Mouse (Mus musculus) lung, postnatal 4 days (tissue): ENCODE measurements around the gene Map3k5.

Experiments used
- DNase-seq, 2 experiments: peaks; one replicate each; pipeline ENCODE4 v3.0.0; 2021

Map3k5 gene

GRCm38 (mm10) chr10:20010018-20010417 lies 75.7 kb downstream of the Map3k5 start:
- no peak for DNase-seq

- no peak for DNase-seq
These were observed 84.1 kb downstream of the Map3k5 start for GRCm38 (mm10) chr10:20018406-20018805.

- DNase-seq, result no peak
These were observed 84.5 kb downstream of the Map3k5 start for GRCm38 (mm10) chr10:20018806-20019205.

GRCm38 (mm10) chr10:20021256-20021655 lies 87.0 kb downstream of the Map3k5 start:
- DNase-seq, result no peak

GRCm38 (mm10) chr10:20021670-20022468 lies 87.6 kb downstream of the Map3k5 start:
- no peak for DNase-seq

- no peak for DNase-seq
These were observed 88.5 kb downstream of the Map3k5 start for GRCm38 (mm10) chr10:20022608-20023340.

GRCm38 (mm10) chr10:20023524-20023923 lies 89.3 kb downstream of the Map3k5 start:
- DNase-seq, result no peak

- no peak for DNase-seq
These were observed 90.6 kb downstream of the Map3k5 start for GRCm38 (mm10) chr10:20024891-20025290.

GRCm38 (mm10) chr10:20025781-20026520 lies 91.7 kb downstream of the Map3k5 start:
- no peak for DNase-seq

GRCm38 (mm10) chr10:20030703-20031102 lies 96.4 kb downstream of the Map3k5 start:
- no peak for DNase-seq

GRCm38 (mm10) chr10:20031936-20032335 lies 97.7 kb downstream of the Map3k5 start:
- DNase-seq, result peak; percentile 52 to 69

- DNase-seq, result no peak
These were observed 102.1 kb downstream of the Map3k5 start for GRCm38 (mm10) chr10:20036375-20036774.

- no peak for DNase-seq
These were observed 102.6 kb downstream of the Map3k5 start for GRCm38 (mm10) chr10:20036846-20037245.

- no peak for DNase-seq
These were observed 105.3 kb downstream of the Map3k5 start for GRCm38 (mm10) chr10:20039531-20039930.

- DNase-seq, result peak; percentile 37 to 56
These were observed 105.8 kb downstream of the Map3k5 start for GRCm38 (mm10) chr10:20040116-20040515.

GRCm38 (mm10) chr10:20040677-20041076 lies 106.4 kb downstream of the Map3k5 start:
- no peak for DNase-seq

GRCm38 (mm10) chr10:20042081-20042480 lies 107.8 kb downstream of the Map3k5 start:
- DNase-seq, result no peak

- no peak for DNase-seq
These were observed 109.8 kb downstream of the Map3k5 start for GRCm38 (mm10) chr10:20044051-20044450.

- peak in 1 of 2 experiments; percentile 45 for DNase-seq
These were observed 111.6 kb downstream of the Map3k5 start for GRCm38 (mm10) chr10:20045733-20046495.

- no peak for DNase-seq
These were observed 122.8 kb downstream of the Map3k5 start for GRCm38 (mm10) chr10:20056859-20057644.

GRCm38 (mm10) chr10:20058031-20058430 lies 123.8 kb downstream of the Map3k5 start:
- peak in 1 of 2 experiments; percentile 12 for DNase-seq

GRCm38 (mm10) chr10:20058841-20059240 lies 124.6 kb downstream of the Map3k5 start:
- DNase-seq, result peak in 1 of 2 experiments; percentile 28
